Mouse (Mus musculus) thymus, postnatal 4 days (tissue): ENCODE measurements around the gene Etv1.
A peak's percentile ranks its signal among the peaks of the same experiment; 100 is the strongest.

Experiments used
- DNase-seq: peaks from one replicate; pipeline ENCODE4 v3.0.0; 2021

The Etv1 gene

GRCm38 (mm10) chr12:38779186-38779777 is at the start of gene Etv1:
Gene Etv1 (plus strand): TSS chr12:38779380.
- peak; percentile 48 for DNase-seq

GRCm38 (mm10) chr12:38729661-38730060 is 49.5 kb upstream of the Etv1 start:
- no peak for DNase-seq

GRCm38 (mm10) chr12:38730791-38731190 is 48.4 kb upstream of the Etv1 start:
- DNase-seq = no peak

- no peak for DNase-seq
Measured at GRCm38 (mm10) chr12:38759322-38759721, 19.9 kb upstream of the Etv1 start.

- DNase-seq = no peak
Measured at GRCm38 (mm10) chr12:38777316-38777715, 1.9 kb upstream of the Etv1 start.

- DNase-seq = no peak
Measured at GRCm38 (mm10) chr12:38777957-38778298, 1.3 kb upstream of the Etv1 start.

GRCm38 (mm10) chr12:38778299-38779075 is 693 bp upstream of the Etv1 start:
- DNase-seq = peak; percentile 60

- peak; percentile 28 for DNase-seq
Measured at GRCm38 (mm10) chr12:38780006-38780954, 1.1 kb downstream of the Etv1 start.

- peak; percentile 9 for DNase-seq
Measured at GRCm38 (mm10) chr12:38780955-38781304, 1.8 kb downstream of the Etv1 start.

- DNase-seq = no peak
Measured at GRCm38 (mm10) chr12:38781686-38782085, 2.5 kb downstream of the Etv1 start.

GRCm38 (mm10) chr12:38783291-38783690 is 4.1 kb downstream of the Etv1 start:
- no peak for DNase-seq

GRCm38 (mm10) chr12:38784221-38784620 is 5.0 kb downstream of the Etv1 start:
- no peak for DNase-seq

GRCm38 (mm10) chr12:38786571-38786970 is 7.4 kb downstream of the Etv1 start:
- DNase-seq = no peak

GRCm38 (mm10) chr12:38787704-38788103 is 8.5 kb downstream of the Etv1 start:
- DNase-seq = no peak

GRCm38 (mm10) chr12:38788621-38789020 is 9.4 kb downstream of the Etv1 start:
- DNase-seq = no peak

GRCm38 (mm10) chr12:38789789-38790355 is 10.7 kb downstream of the Etv1 start:
- DNase-seq = no peak

GRCm38 (mm10) chr12:38793076-38793475 is 13.9 kb downstream of the Etv1 start:
- DNase-seq = no peak

- no peak for DNase-seq
Measured at GRCm38 (mm10) chr12:38793697-38794096, 14.5 kb downstream of the Etv1 start.

GRCm38 (mm10) chr12:38807031-38807430 is 27.9 kb downstream of the Etv1 start:
- no peak for DNase-seq

- DNase-seq = no peak
Measured at GRCm38 (mm10) chr12:38812392-38812791, 33.2 kb downstream of the Etv1 start.

GRCm38 (mm10) chr12:38814010-38814786 is 35.0 kb downstream of the Etv1 start:
- no peak for DNase-seq

GRCm38 (mm10) chr12:38816235-38816634 is 37.1 kb downstream of the Etv1 start:
- DNase-seq = no peak
